Mouse (Mus musculus) cerebellum, adult 2 months (tissue): Measurements from ENCODE around the gene Sdk2.

Source experiments
- CTCF ChIP-seq: fragments of 200-500 bp; IDR thresholded peaks from 2 replicates; pipeline ENCODE4 v1.5.1; 2011; ENCODE audit warnings: low read depth, mild to moderate bottlenecking, control low read depth, low read length, moderate library complexity, borderline replicate concordance; ENCODE audit not compliant: insufficient read depth
- POLR2A ChIP-seq: fragments of 200-500 bp; IDR thresholded peaks from 2 replicates; pipeline ENCODE4 v1.6.1; 2011; ENCODE audit warnings: low read length, control low read depth, borderline replicate concordance; ENCODE audit not compliant: insufficient read depth

GRCm38 (mm10) chr11:113951616-113951988, 115.2 kb downstream of the Sdk2 start:
- TF ChIP-seq POLR2A: no peak
- no peak for TF ChIP-seq CTCF
